Mouse (Mus musculus) intestine, embryonic 16.5 days (tissue): ENCODE measurements at regions not wholly inside any gene's neighbourhood (a gene's known extent, or its start where the extent isn't known, plus 50 kb on each side); places are given as distances from the start of the nearest gene placed in this dataset.

Experiments used
- ATAC-seq: fragments of 200-750 bp; cut with Nextera tagmentation; 2 replicates; pipeline ENCODE4 v1.8.0; 2017; ENCODE audit warnings: moderate TSS enrichment, moderate library complexity
- H3K27ac ChIP-seq: fragments of 300-500 bp; sonication (generic); 2 replicates; pipeline ENCODE4 v1.5.1; 2014; ENCODE audit warnings: mild to moderate bottlenecking, low read length
- H3K27me3 ChIP-seq: fragments of 300-500 bp; sonication (generic); replicated peaks from 2 replicates; pipeline ENCODE4 v1.6.1; 2014; ENCODE audit warnings: low read length, control low read depth, mixed read lengths; ENCODE audit not compliant: control insufficient read depth, insufficient read depth
- H3K36me3 ChIP-seq: fragments of 300-500 bp; sonication (generic); 2 replicates; pipeline ENCODE4 v1.6.1; 2014; ENCODE audit warnings: low read length, control low read depth; ENCODE audit not compliant: control insufficient read depth, insufficient read depth
- H3K4me1 ChIP-seq: fragments of 300-500 bp; sonication (generic); 2 replicates; pipeline ENCODE4 v1.6.1; 2014; ENCODE audit warnings: low read length, control low read depth, mixed read lengths; ENCODE audit not compliant: control insufficient read depth, insufficient read depth
- H3K4me2 ChIP-seq: fragments of 300-500 bp; sonication (generic); 2 replicates; pipeline ENCODE4 v1.6.1; 2014; ENCODE audit warnings: low read depth, low read length, control low read depth
- H3K4me3 ChIP-seq: fragments of 300-500 bp; sonication (generic); 2 replicates; pipeline ENCODE4 v1.5.1; 2014; ENCODE audit warnings: mild to moderate bottlenecking, low read length
- H3K9ac ChIP-seq: fragments of 300-500 bp; sonication (generic); 2 replicates; pipeline ENCODE4 v1.6.1; 2014; ENCODE audit warnings: low read depth, low read length
- H3K9me3 ChIP-seq: fragments of 300-500 bp; sonication (generic); 2 replicates; pipeline ENCODE4 v1.6.1; 2016; ENCODE audit warnings: low read length, control low read depth; ENCODE audit not compliant: control insufficient read depth
- WGBS: fragments of 180-500 bp; shearing (Covaris S2); extraction: QIAGEN DNeasy Blood & Tissue Kit; methylation state at CpG from one replicate; pipeline ENCODE4 v1.1.7; 2014; 5-methylcytosine and 5-hydroxymethylcytosine counted together

DNA sequence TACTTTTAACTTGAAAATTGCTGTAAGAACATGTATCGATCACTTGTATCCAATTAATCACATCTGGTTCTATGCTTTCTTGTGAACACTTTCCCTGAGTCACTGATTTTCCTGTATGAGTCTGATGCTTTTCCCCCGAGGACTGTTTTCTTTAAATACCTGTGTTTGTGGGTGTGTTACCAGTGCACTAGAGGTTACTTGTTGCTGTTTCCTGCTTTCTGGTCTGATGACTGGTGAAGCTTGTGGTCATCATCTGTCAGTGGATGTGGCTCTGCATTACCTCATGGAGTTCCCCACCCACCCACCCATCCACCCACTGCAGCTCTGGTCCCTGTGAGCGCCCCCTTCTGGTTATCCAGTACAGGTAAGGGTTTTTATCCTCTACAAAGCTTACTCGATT, 88.3 kb upstream of the Spdye4c start:
- H3K9ac ChIP-seq = no peak overlapping the region
- no peaks in the 10 kb centered on the region for H3K9me3 ChIP-seq
- no peak overlapping the region for H3K27ac ChIP-seq
- 77% methylated on average over 4 of the region's 4 CpGs for WGBS
- ATAC-seq = no peak
- no peaks in the 10 kb centered on the region for H3K36me3 ChIP-seq
- H3K4me2 ChIP-seq = no peak overlapping the region
- H3K4me1 ChIP-seq = no peaks in the 10 kb centered on the region
- H3K4me3 ChIP-seq = no peak overlapping the region
- no peaks in the 10 kb centered on the region for H3K27me3 ChIP-seq

DNA sequence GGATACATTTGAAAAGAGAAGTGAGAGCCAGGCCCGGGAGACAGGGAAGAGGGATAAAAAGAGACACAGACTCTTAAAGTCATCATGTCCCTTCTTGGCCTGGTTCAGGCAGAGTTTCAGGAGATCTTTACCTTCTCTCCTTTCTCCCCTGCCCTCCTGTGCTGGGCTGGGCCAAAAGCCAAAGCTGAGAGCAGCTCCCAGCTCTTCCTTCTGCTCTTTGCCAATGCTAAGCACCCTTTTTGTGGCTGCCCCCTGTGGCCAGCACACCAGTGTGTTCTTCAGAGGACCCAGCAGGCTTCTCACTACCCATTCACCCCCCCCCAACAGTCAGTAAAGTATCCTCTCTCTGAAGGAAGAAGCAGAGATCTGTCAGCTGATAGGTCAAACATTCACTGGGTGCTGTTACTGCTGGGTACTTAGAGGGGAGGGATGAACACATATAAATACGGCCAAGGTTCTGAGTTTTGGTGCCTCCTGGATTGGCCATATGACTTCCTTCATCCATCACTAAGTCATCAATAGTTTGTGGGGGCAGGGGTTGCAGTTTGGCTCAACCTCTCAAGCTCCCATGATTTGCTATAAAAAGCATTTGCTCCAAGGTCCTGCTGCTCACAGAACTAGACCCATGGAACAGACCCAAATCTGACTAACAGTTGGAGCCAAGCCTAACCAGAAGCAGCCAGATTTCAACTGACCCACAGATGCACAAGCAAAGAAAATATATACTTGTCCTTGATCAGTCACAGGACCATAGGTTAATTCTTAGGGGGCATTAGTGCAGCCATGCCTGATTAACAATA, 87.7 kb upstream of the Spdye4c start:
- no peak overlapping the region; the same call in 1 of the 2 replicates for H3K27ac ChIP-seq
- no peak for ATAC-seq
- H3K9me3 ChIP-seq = no peaks in the 10 kb centered on the region

DNA sequence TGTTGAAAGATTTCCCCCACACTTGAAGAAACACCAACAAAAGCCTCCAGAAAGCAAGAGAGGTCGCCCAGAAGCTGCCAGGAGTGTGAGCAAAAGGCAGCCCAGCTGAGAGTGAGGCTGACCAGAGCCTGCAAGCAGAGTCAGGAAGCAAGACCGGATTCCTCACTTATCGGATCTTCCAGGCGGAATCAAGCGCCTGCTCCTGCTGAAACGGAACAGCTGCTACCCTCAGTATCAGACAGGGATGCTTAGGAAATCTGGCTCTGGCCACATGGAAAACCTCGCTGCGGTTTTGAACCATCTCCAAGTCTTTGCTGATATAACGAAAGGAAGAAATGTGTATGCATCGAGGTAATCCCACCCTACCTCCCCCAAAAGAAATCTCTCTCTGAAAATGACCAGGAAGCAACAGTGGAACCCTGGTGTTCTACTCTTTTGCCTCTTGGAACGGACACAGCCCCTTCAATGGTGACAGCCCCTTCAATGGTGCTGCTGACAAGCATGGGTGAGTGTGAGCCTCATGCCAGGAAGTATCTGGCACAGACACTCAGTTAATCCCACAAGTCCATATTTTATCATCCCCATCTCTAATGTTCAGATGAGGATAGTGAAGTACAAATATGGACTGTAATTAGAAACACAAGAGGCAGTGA, 83.3 kb upstream of the Spdye4c start:
- H3K27me3 ChIP-seq = no peaks in the 10 kb centered on the region
- ATAC-seq = peak; percentile 85

More for the DNA sequence above, 87.7 kb upstream of the Spdye4c start:
- 80% methylated on average over 2 of the region's 2 CpGs for WGBS
- H3K4me3 ChIP-seq = no peak overlapping the region
- no peak overlapping the region for H3K9ac ChIP-seq
- no peaks in the 10 kb centered on the region for H3K27me3 ChIP-seq
- no peaks in the 10 kb centered on the region for H3K36me3 ChIP-seq
- H3K4me2 ChIP-seq = no peak overlapping the region
- no peaks in the 10 kb centered on the region for H3K4me1 ChIP-seq

DNA sequence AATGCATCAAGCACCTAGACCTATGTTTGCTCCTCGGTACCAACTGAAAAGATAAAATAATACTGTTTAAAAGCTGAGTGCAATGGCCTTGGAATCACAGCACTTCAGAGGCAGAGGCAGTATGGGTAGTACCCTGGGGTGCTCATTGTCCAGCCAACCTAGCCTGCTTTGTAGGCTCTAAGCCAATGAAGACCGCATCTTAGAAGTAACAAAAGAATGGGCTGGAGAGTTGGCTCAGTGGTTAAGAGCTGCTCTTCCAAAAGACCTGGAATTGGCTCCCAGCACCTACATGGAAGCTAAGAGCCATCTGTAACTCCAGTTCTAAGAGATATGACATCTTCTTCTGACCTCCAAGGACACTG, 82.8 kb upstream of the Spdye4c start:
- Histone ChIP-seq H3K4me2 (no peak overlapping the region), H3K27me3 (no peaks in the 10 kb centered on the region), H3K36me3 (no peaks in the 10 kb centered on the region), H3K4me3 (no peak overlapping the region), H3K27ac (no peak overlapping the region; the same call in 1 of the 2 replicates), H3K9ac (no peak overlapping the region), H3K4me1 (no peaks in the 10 kb centered on the region), H3K9me3 (no peaks in the 10 kb centered on the region)
- 67% methylated on average over 2 of the region's 2 CpGs for WGBS
- no peak for ATAC-seq

More for the DNA sequence above, 83.3 kb upstream of the Spdye4c start:
- Histone ChIP-seq H3K4me3 (no peak overlapping the region), H3K4me1 (no peaks in the 10 kb centered on the region), H3K9me3 (no peaks in the 10 kb centered on the region), H3K9ac (0 out of 2 replicates have a peak overlapping the region, but pooled peaks have one; percentile 10), H3K36me3 (no peaks in the 10 kb centered on the region), H3K4me2 (no peak overlapping the region), H3K27ac (peak overlapping the region; percentile 66)
- 36% methylated on average over 11 of the region's 11 CpGs for WGBS

DNA sequence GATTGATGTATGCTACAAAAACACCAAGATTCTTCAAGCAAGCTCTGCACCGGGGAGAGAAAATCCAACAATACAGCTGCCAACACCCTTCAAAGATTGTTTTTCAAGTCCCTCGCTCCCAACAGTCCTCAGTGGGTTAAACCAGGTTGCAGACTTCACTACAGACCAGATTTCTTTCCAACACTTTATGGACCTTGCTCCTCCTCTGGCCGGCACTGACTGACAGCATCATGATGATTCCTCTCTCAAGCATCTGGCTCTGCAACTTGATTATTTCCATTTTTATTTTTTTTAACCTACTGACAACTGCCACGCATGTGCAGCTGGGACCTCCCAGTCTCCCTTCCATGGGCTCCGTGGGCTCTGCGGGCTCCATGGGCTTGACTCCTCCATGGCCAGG, 79.7 kb upstream of the Spdye4c start:
- Histone ChIP-seq H3K9me3 (no peaks in the 10 kb centered on the region), H3K4me3 (no peak overlapping the region), H3K4me2 (no peak overlapping the region), H3K36me3 (no peaks in the 10 kb centered on the region), H3K27ac (no peak overlapping the region), H3K4me1 (no peaks in the 10 kb centered on the region), H3K9ac (no peak overlapping the region), H3K27me3 (no peaks in the 10 kb centered on the region)
- ATAC-seq = no peak
- 73% methylated on average over 6 of the region's 6 CpGs for WGBS

DNA sequence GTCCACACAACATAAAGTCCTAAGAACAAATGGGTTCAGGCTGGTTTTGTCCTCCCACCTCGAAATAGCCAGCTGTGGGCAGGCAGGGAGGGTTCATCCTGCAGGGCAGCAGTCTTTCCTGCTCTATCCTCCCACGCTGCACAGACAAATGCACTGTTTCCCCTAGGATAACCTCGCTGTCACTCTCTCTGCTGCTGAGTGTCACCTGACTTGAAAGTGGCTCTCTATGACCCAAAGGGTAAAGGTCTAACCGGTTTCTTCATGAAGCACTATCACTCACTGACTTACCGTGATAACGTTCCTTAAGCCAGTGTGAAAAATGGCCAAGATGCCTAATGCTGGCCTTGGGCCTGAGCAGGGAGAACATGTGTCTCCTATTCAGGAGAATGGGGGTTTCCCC, 78.2 kb upstream of the Spdye4c start:
- ATAC-seq = peak; percentile 78
- Histone ChIP-seq H3K4me2 (no peak overlapping the region), H3K4me3 (no peak overlapping the region), H3K4me1 (no peaks in the 10 kb centered on the region), H3K27me3 (no peaks in the 10 kb centered on the region), H3K27ac (no peak overlapping the region), H3K9me3 (no peaks in the 10 kb centered on the region), H3K36me3 (no peaks in the 10 kb centered on the region), H3K9ac (no peak overlapping the region)
- 53% methylated on average over 6 of the region's 6 CpGs for WGBS

DNA sequence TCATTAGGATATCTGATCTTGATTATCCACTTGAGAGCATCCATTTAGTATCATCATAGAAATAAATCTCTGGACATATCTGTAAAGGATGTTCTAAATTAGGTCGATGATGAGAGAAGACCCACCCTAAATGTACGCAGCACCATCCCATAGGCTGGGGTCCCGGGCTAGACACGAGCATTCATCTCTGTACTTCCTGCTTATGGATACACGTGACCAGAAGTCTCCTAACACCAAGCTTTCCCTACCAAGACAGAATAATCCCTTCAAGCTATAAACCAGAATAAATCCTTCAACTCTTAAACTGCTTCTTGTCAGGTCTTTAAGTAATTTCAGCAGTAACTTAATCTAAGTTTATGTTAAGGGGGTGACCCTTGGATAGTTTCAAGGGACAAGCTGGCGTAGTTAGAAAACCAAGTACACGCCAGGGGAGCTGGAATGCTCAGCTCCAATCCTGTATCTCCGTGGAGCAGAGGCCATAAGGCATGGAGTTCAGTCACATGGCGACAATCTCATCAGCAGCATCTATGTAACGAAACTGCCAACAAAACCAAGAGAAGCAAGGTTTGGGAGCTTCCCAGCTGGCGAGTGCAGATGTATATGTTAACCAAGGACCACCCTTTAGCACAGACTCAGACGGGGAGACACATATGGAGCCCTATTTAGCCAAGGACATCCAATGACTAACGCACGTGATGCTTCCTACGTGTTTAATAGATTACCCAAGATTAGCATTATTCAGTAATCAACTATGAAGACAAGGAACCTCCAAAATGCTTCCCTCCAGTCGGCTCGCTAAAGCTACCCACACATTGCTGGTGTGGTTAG, 76.3 kb upstream of the Spdye4c start:
- no peaks in the 10 kb centered on the region for H3K36me3 ChIP-seq
- H3K27me3 ChIP-seq = no peaks in the 10 kb centered on the region
- H3K27ac ChIP-seq = no peak overlapping the region
- 72% methylated on average over 17 of the region's 17 CpGs for WGBS
- no peaks in the 10 kb centered on the region for H3K4me1 ChIP-seq
- H3K9me3 ChIP-seq = no peaks in the 10 kb centered on the region
- no peak overlapping the region for H3K4me2 ChIP-seq
- no peak for ATAC-seq
- no peak overlapping the region for H3K4me3 ChIP-seq
- H3K9ac ChIP-seq = no peak overlapping the region

DNA sequence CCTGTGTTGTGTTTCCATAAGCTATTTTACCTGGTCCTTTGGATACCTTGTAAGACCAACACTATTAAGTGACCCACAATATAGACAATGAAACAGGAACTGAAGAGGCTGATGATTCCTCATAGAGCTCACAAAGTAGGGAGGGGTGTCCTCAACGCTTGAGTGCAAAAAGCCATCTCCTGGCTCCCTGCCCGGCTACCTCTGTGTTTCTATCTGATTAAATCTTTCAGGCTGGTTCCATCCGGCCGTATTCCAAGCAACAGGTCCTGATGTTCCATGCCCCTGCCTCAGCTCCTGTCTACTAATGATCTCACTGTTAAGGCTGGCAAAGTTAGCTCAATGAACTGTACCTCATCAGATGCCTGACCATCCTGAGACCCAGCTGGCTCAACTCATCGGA, 75.3 kb upstream of the Spdye4c start:
- no peak overlapping the region for H3K9ac ChIP-seq
- no peak for ATAC-seq
- no peak overlapping the region for H3K4me2 ChIP-seq
- H3K27me3 ChIP-seq = no peaks in the 10 kb centered on the region
- no peak overlapping the region for H3K27ac ChIP-seq
- no peaks in the 10 kb centered on the region for H3K36me3 ChIP-seq
- H3K4me3 ChIP-seq = no peak overlapping the region
- no peaks in the 10 kb centered on the region for H3K4me1 ChIP-seq
- H3K9me3 ChIP-seq = no peaks in the 10 kb centered on the region
- WGBS = 74% methylated on average over 5 of the region's 5 CpGs

DNA sequence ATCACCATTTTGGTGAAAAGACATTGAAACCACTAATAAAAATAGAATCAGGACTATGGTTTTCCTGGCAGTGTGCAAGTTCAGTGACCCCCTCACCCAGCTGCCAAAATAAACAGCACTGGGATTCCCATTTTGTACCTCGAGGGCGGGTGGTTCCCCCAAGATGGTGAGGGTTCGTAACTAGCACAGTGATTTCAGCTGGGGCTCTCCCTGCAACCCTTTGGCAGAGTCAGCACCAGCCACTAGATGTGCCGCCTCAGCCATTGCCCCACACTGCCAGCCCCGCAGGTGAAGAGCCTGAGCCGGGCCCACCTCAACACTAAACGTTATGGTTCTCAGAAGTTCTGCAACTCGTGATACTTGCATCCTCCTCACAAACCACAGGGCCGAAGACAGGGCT, 74.3 kb upstream of the Spdye4c start:
- 81% methylated on average over 9 of the region's 9 CpGs for WGBS
- H3K4me2 ChIP-seq = no peak overlapping the region
- no peaks in the 10 kb centered on the region for H3K4me1 ChIP-seq
- no peaks in the 10 kb centered on the region for H3K9me3 ChIP-seq
- no peaks in the 10 kb centered on the region for H3K27me3 ChIP-seq
- H3K36me3 ChIP-seq = no peaks in the 10 kb centered on the region
- no peak overlapping the region for H3K9ac ChIP-seq
- H3K4me3 ChIP-seq = no peak overlapping the region
- no peak overlapping the region for H3K27ac ChIP-seq
- no peak for ATAC-seq
